Mouse (Mus musculus): ENCODE measurements around the gene Ptbp2.

- TF ChIP-seq CTCF (IDR thresholded peaks at IDR 0.05; ENCODE audit: extremely low read depth, insufficient read depth, insufficient read length, insufficient replicate concordance): no peak
- no peak for TF ChIP-seq POLR2A (IDR thresholded peaks at IDR 0.05; ENCODE audit: low read depth, low read length)
Measured at GRCm38 (mm10) chr3:119779261-119779660, 5.0 kb downstream of the Ptbp2 start.
